Mouse (Mus musculus) hindbrain, postnatal 0 days (tissue): Measurements from ENCODE around the gene Nek6. TPM values are rescaled to one million over a fixed set of nuclear protein-coding genes. Genes with fewer than 3 reads are reported as not detected.

ENCODE experiments used
- ATAC-seq: fragments of 200-750 bp; cut with Nextera tagmentation; 2 replicates; pipeline ENCODE4 v1.8.0; 2017; ENCODE audit warnings: mild to moderate bottlenecking, moderate TSS enrichment, moderate library complexity
- DNase-seq: peaks from one replicate; pipeline ENCODE4 v3.0.0-alpha.2; 2015; ENCODE audit warnings: low spot score
- H3K27ac ChIP-seq: fragments of 300-500 bp; sonication (generic); 2 replicates; pipeline ENCODE4 v1.5.1; 2014; ENCODE audit warnings: mild to moderate bottlenecking
- H3K27me3 ChIP-seq: fragments of 300-500 bp; sonication (generic); 2 replicates; pipeline ENCODE4 v1.6.1; 2014; ENCODE audit warnings: low read length, mixed read lengths; ENCODE audit not compliant: insufficient read depth
- H3K36me3 ChIP-seq: fragments of 300-500 bp; sonication (generic); 2 replicates; pipeline ENCODE4 v1.6.1; 2014; ENCODE audit warnings: low read length, mixed read lengths; ENCODE audit not compliant: insufficient read depth
- H3K4me1 ChIP-seq: fragments of 300-500 bp; sonication (generic); 2 replicates; pipeline ENCODE4 v1.6.1; 2014; ENCODE audit warnings: antibody characterized with exemption, low read length, mixed read lengths; ENCODE audit not compliant: insufficient read depth
- H3K4me2 ChIP-seq: fragments of 300-500 bp; sonication (generic); 2 replicates; pipeline ENCODE4 v1.6.1; 2014; ENCODE audit warnings: low read depth, mild to moderate bottlenecking, low read length, moderate library complexity, mixed read lengths
- H3K4me3 ChIP-seq: fragments of 300-500 bp; sonication (generic); 2 replicates; pipeline ENCODE4 v1.5.1; 2014; ENCODE audit warnings: low read length
- H3K9ac ChIP-seq: fragments of 300-500 bp; sonication (generic); replicated peaks from 2 replicates; pipeline ENCODE4 v1.6.1; 2014; ENCODE audit warnings: mild to moderate bottlenecking, low read length, moderate library complexity, mixed read lengths
- H3K9me3 ChIP-seq: fragments of 300-500 bp; sonication (generic); 2 replicates; pipeline ENCODE4 v1.6.1; 2016; ENCODE audit warnings: low read length, mixed read lengths
- CTCF ChIP-seq: IDR thresholded peaks from 2 replicates; pipeline ENCODE4 v1.5.1; 2016; ENCODE audit warnings: antibody characterized with exemption, control low read depth, low read depth
- WGBS: fragments of 180-500 bp; shearing (Covaris S2); extraction: QIAGEN DNeasy Blood & Tissue Kit; methylation state at CpG from one replicate; pipeline ENCODE4 v1.1.7; 2014; 5-methylcytosine and 5-hydroxymethylcytosine counted together
- polyA plus RNA-seq: library from polyadenylated mRNA; unstranded; fragments of >200 nt; fragmentation: Nextera tagmentation; extraction: Ambion mirVana; gene quantifications from 2 replicates; pipeline ENCODE4 v1.2.1, GENCODE M21; 2015
- total RNA-seq: library from RNA; depleted of rRNA; stranded (reverse); fragments of >200 nt; gene quantifications from 2 replicates; pipeline ENCODE4 v1.2.3, GENCODE M21; 2014

The Nek6 gene
- total and polyA plus RNA-seq, 2 experiments from 2014 or later: 27.5 to 75.1 TPM

GRCm38 (mm10) chr2:38616072-38616471 lies 104.6 kb downstream of the Nek6 start:
- no peaks in the 10 kb centered on the region for H3K9me3 ChIP-seq
- no peak overlapping the region for H3K4me2 ChIP-seq
- H3K27me3 ChIP-seq: no peaks in the 10 kb centered on the region
- H3K27ac ChIP-seq: peak overlapping the region; percentile 37; the same call in 1 of the 2 replicates
- 43% methylated on average over 4 of the region's 4 CpGs for WGBS
- peaks cover 5% of the 10 kb centered on the region for H3K4me1 ChIP-seq
- peak; percentile 56 for TF ChIP-seq CTCF
- no peak overlapping the region for H3K9ac ChIP-seq
- H3K36me3 ChIP-seq: no peaks in the 10 kb centered on the region
- H3K4me3 ChIP-seq: no peak overlapping the region
- ATAC-seq (no peak; the same call in 1 of the 2 replicates), DNase-seq (peak; percentile 48)

- TF ChIP-seq CTCF: no peak
- no peak for ATAC-seq
- no peak overlapping the region for H3K4me2 ChIP-seq
- no peak for DNase-seq
- WGBS: 71% methylated on average over 5 of the region's 5 CpGs
- no peak overlapping the region for H3K9ac ChIP-seq
- no peaks in the 10 kb centered on the region for H3K27me3 ChIP-seq
- peaks cover 5% of the 10 kb centered on the region for H3K4me1 ChIP-seq
- no peaks in the 10 kb centered on the region for H3K9me3 ChIP-seq
- no peak overlapping the region for H3K4me3 ChIP-seq
- no peaks in the 10 kb centered on the region for H3K36me3 ChIP-seq
- H3K27ac ChIP-seq: no peak overlapping the region
Measured at GRCm38 (mm10) chr2:38616956-38617872, 105.8 kb downstream of the Nek6 start.

DNA sequence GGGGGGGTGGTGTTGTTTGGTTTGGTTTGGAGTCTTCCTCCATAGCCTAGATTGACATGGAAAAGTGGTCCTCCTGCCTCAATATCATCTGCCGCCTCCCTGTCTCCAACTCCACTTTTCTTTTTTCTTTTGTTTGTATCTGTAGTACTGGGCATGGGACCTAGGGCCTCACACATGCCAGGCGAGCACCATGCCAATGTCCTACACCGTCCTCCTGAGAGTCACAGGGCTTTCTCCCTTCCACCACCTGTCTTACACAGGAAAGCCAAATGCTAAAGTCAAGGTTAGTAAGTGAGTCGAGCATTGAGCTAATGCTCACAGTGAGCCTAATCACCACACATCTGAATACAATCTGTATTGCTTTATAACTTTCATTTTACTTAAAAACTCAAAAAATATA lies 108.3 kb downstream of the Nek6 start:
- WGBS: 85% methylated on average over 4 of the region's 4 CpGs
- Histone ChIP-seq H3K4me1 (peaks cover under 1% of the 10 kb centered on the region), H3K9me3 (no peaks in the 10 kb centered on the region), H3K9ac (no peak overlapping the region), H3K27ac (no peak overlapping the region), H3K4me2 (no peak overlapping the region), H3K4me3 (no peak overlapping the region), H3K27me3 (no peaks in the 10 kb centered on the region), H3K36me3 (no peaks in the 10 kb centered on the region)
- TF ChIP-seq CTCF: no peak
- ATAC-seq: no peak
- no peak for DNase-seq

GRCm38 (mm10) chr2:38621076-38621475 lies 109.6 kb downstream of the Nek6 start:
- Histone ChIP-seq H3K4me1 (no peaks in the 10 kb centered on the region), H3K9me3 (no peaks in the 10 kb centered on the region), H3K4me3 (no peak overlapping the region), H3K4me2 (no peak overlapping the region), H3K27me3 (no peaks in the 10 kb centered on the region), H3K36me3 (no peaks in the 10 kb centered on the region), H3K27ac (peak overlapping the region; percentile 51; the same call in 1 of the 2 replicates), H3K9ac (no peak overlapping the region)
- DNase-seq (no peak), ATAC-seq (no peak)
- 76% methylated on average over 4 of the region's 4 CpGs for WGBS
- peak; percentile 14; the same call in 1 of the 2 replicates for TF ChIP-seq CTCF

GRCm38 (mm10) chr2:38621610-38622021 lies 110.2 kb downstream of the Nek6 start:
- Histone ChIP-seq H3K4me3 (no peak overlapping the region), H3K27ac (peak overlapping the region; percentile 51; the same call in 1 of the 2 replicates), H3K4me1 (no peaks in the 10 kb centered on the region), H3K9me3 (no peaks in the 10 kb centered on the region), H3K9ac (no peak overlapping the region), H3K27me3 (no peaks in the 10 kb centered on the region), H3K4me2 (no peak overlapping the region), H3K36me3 (no peaks in the 10 kb centered on the region)
- DNase-seq (peak; percentile 83), ATAC-seq (peak; percentile 92)
- peak; percentile 74 for TF ChIP-seq CTCF
- WGBS: 32% methylated on average over 6 of the region's 6 CpGs

GRCm38 (mm10) chr2:38623411-38623810 lies 112.0 kb downstream of the Nek6 start:
- no peaks in the 10 kb centered on the region for H3K4me1 ChIP-seq
- H3K27me3 ChIP-seq: no peaks in the 10 kb centered on the region
- no peak for ATAC-seq
- no peak overlapping the region for H3K27ac ChIP-seq
- no peak overlapping the region for H3K9ac ChIP-seq
- no peak for DNase-seq
- no peak overlapping the region for H3K4me2 ChIP-seq
- no peak overlapping the region for H3K4me3 ChIP-seq
- no peaks in the 10 kb centered on the region for H3K9me3 ChIP-seq
- no peak for TF ChIP-seq CTCF
- H3K36me3 ChIP-seq: peaks cover 5% of the 10 kb centered on the region; the same call in 1 of the 2 replicates
- 84% methylated on average over 3 of the region's 3 CpGs for WGBS
